Mouse (Mus musculus) kidney, postnatal 4 days (tissue): ENCODE results near the gene Gnas.

Experiments used
- DNase-seq, 2 experiments: peaks; one replicate each; pipeline ENCODE4 v3.0.0; 2021; ENCODE audit warnings: mixed read lengths in 2 of 2

Gnas gene

GRCm38 (mm10) chr2:174381021-174381420 is 96.9 kb downstream of the Gnas start:
- DNase-seq: no peak

GRCm38 (mm10) chr2:174391936-174392335 is 107.8 kb downstream of the Gnas start:
- DNase-seq: no peak

GRCm38 (mm10) chr2:174392554-174392953 is 108.4 kb downstream of the Gnas start:
- DNase-seq: no peak

- DNase-seq: no peak
Observed at GRCm38 (mm10) chr2:174393383-174393782, 109.3 kb downstream of the Gnas start.
